Mouse (Mus musculus) T-helper 17 cell (primary cell): ENCODE data around the gene Mnat1.
"Not testable (repeated sequence)": the region's sequence is repeated elsewhere in the genome, so short reads cannot be mapped to it uniquely, and the experiment has no call there.

Source experiments
- in situ Hi-C, 2 experiments: fragments of 300-600 bp; cut with MboI, MseI; formaldehyde crosslinking; loops; 1 replicate in 1 of 2; 2 replicates in 1 of 2; pipeline ENCODE4 v1.15.1; 2025; ENCODE audit warnings: high pct_unique_total_duplicates in 2 of 2

Mnat1 gene

GRCm38 (mm10) chr12:73125250-73125649 is 1.7 kb downstream of the Mnat1 start:
- in situ Hi-C loops, result loop anchor here in 1 of 2 experiments (5.0 kb wide), 1 partner anchor 52 kb away; no protein-coding TSS in a partner anchor

DNA sequence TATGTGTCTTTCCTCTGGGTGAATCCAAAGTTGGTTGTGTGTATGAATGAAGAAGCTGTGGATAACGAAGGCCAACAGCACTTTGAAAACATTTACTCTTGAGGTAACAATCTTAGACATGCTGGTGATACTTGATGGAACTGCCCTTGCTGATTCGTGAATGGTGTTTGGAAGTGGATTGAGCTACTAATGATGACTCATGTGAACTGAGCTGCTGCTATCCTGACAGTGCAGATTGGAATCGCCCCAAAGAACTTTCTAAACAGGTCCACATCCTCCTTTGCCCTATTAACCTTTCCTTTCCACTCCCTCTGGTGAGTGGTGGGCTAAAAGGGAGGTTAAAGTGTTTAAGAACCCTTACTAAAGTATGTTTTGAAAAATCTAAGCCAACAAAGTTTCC is 17.2 kb downstream of the Mnat1 start:
- in situ Hi-C loops, result no loop called here

DNA sequence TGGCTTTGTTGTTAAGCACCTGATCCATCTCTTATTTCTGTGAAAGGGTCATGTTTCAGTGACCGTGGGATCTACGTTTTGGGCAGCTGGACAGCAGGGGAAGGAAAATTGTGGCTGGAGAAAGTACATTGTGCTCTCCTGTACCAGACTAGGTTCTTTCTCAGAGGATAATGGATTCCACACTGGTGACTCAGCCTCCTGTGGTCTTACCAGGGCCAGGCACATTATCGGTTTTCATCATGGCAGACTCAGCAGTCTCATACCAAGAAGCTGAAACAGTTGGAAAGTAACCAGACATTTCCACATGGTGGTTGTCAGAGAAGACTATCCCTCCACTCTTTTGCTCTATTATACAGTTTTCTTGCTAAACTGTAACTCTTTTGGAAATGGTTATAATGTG is 23.7 kb downstream of the Mnat1 start:
- in situ Hi-C loops, result no loop called here

DNA sequence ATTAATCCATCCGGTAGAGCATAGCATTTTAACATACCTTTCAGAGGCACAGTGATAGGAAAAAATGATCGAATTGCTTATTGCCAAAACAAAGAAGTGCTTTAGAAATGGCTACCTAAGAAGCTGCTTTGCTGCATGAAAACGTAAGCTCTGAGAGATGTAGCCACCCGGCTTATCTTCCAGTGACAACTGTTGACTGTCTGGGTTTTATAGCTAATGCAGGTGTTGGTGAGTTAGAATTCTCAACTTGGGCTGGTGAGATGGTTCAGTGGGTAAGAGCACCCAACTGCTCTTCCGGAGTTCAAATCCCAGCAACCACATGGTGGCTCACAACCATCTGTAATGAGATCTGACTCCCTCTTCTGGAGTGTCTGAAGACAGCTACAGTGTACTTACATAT is 27.5 kb downstream of the Mnat1 start:
- in situ Hi-C loops, result not testable (repeated sequence)

GRCm38 (mm10) chr12:73154150-73154549 is 30.6 kb downstream of the Mnat1 start:
- in situ Hi-C loops, result no loop called here

- in situ Hi-C loops, result no loop called here
Observed at GRCm38 (mm10) chr12:73160341-73160740, 36.8 kb downstream of the Mnat1 start.

DNA sequence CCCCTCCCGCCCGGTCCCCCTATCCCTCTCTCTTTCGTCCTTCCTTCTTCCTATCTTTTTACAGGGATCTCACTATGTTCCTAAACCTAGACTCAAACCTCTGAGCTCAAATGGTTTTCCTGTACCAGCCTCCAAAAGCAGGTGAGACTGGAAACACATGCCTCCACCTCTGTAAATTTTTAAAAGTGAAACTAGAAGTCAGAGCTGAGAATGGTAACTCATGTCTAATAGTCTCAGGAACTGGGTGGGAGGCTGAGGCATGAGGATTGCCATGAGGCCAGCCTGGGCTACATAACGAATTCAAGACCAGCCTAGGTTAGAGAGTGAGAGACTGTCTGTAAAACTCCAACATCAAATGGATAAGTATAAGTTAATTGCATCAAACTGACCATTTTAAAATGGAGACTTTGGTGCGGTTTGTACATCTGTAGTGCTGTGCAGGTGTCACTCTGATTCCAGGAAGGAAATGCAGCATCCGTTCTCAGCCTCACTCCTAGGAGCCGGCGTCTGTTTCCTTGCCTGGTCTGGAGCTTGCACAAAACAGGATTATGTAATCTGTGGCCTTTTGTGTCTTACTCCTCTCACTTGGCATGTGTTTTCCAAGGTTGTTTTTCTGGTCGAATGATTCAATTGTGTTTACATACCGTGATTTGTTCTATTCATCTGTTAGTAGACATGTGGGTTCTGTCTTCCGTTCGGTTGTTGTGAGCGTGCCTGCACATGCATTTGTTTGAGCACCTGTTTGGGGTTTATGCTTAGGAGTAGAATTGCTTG is 39.1 kb downstream of the Mnat1 start:
- in situ Hi-C loops, result no loop called here

- in situ Hi-C loops, result no loop called here
Observed at GRCm38 (mm10) chr12:73170794-73171193, 47.3 kb downstream of the Mnat1 start.

- in situ Hi-C loops, result no loop called here
Observed at GRCm38 (mm10) chr12:73183896-73184295, 60.4 kb downstream of the Mnat1 start.

DNA sequence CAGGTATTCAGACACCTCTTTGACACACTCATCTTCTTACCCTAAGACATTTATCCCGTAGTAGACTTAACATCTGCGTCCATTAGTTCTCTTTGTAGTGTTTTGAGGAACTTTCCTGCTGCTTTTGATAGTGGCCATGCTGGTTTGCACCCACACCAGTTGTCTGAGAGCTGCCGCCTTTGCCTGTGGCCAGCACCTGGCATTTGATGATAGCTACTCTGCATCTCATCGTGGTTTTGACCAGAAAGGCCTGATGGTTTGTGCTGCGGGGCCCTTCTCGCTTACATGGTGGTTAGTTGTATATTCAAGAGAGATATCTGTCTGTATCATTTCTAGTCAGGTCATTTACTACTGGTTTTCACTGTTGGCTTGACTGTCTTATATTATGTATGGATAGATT is 73.8 kb downstream of the Mnat1 start:
- in situ Hi-C loops, result no loop called here

GRCm38 (mm10) chr12:73198451-73198850 is 74.9 kb downstream of the Mnat1 start:
- in situ Hi-C loops, result no loop called here

- in situ Hi-C loops, result no loop called here
Observed at GRCm38 (mm10) chr12:73199375-73199774, 75.9 kb downstream of the Mnat1 start.

- in situ Hi-C loops, result loop anchor here in 1 of 2 experiments (25.0 kb wide), 1 partner anchor 786 kb away; the partner anchor contains the start of gene Syt16
Observed at GRCm38 (mm10) chr12:73201587-73201986, 78.1 kb downstream of the Mnat1 start.

DNA sequence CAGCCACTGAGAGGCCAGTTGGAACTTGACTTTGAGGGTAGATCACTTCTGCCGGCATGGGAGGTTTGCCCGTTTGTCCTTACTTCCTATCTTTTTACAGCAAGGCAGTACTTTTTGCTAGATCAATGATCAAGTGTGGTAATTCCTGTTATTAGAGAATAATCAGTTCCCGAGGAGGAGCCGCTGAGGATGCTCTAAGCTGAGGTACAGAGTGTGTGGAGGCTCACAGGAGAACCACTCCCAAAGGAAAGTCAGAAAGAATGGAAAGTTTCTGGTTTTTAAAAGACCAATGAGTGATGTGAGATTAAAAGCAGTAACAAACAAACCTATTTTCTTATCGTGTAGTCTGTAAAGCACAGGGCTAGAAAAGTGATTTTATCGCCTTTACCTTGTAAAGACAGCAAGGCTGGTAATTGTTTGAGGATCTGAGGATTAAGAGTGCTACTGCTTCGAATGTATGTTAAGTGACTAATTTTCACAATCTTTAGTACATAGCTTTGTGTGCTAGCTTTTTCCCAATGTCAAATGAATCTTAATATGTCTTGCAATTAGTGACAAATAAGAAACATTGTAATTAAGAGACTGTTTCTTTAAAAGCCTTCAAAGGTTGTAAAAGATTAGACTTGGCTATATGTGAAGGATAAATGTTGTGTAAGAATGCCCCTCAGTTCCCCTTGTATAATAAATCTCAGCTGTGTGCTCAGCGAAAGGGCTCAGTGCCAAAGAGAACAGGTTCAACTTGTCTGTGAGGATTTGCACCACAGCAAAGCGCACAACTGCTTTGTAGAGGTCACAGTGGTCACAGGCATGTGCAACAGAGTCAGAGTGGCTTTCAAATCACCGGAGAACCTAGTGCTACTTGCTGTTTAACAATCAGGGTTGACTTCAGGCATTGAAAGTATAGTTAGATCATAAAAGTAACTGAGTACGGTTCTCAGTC is 82.5 kb downstream of the Mnat1 start:
- in situ Hi-C loops, result loop anchor here in 1 of 2 experiments (25.0 kb wide), 1 partner anchor 781 kb away; the partner anchor contains the start of gene Syt16

DNA sequence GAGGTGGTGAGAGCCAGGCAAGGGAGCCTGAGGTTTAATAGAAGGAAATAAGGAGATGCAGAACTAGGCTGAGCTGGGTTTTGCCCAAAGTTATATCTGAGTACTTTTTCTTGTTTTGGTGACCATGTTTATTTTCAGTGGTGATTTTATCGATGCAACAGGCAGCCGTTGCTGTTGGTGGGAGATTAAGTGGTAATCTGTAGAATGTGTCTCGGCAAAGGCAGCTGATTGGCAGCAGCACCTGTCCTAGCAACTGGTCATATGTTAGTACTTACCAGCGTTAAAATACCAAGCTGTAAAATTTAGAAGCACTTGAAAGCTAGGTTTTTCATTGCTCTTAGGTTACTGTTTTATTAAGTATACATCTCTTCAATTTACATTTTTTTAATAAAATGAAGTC is 83.5 kb downstream of the Mnat1 start:
- in situ Hi-C loops, result loop anchor here in 1 of 2 experiments (25.0 kb wide), 1 partner anchor 780 kb away; the partner anchor contains the start of gene Syt16

DNA sequence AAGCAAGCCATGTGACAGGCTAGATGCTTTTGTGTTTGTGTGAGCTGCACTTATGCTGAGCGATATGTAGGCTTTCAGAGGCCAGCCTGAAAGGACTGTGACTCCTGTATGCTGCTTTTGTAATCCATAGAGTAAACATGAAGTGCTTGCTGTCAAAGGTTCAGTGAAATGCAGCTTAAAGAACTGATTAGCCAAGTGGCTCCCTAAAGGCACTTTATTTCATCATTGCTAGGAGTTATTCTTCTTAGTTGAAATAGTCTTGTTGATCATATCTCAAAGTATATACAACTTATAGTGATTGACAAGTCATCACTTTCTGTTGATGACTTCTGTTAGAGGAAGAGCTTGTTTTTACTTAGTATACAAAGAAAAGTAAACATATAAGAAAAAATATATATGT is 83.9 kb downstream of the Mnat1 start:
- in situ Hi-C loops, result loop anchor here in 1 of 2 experiments (25.0 kb wide), 1 partner anchor 780 kb away; the partner anchor contains the start of gene Syt16

GRCm38 (mm10) chr12:73208518-73208917 is 85.0 kb downstream of the Mnat1 start:
- in situ Hi-C loops, result loop anchor here in 1 of 2 experiments (25.0 kb wide), 1 partner anchor 779 kb away; the partner anchor contains the start of gene Syt16

GRCm38 (mm10) chr12:73209117-73209516 is 85.6 kb downstream of the Mnat1 start:
- in situ Hi-C loops, result loop anchor here in 1 of 2 experiments (25.0 kb wide), 1 partner anchor 778 kb away; the partner anchor contains the start of gene Syt16

DNA sequence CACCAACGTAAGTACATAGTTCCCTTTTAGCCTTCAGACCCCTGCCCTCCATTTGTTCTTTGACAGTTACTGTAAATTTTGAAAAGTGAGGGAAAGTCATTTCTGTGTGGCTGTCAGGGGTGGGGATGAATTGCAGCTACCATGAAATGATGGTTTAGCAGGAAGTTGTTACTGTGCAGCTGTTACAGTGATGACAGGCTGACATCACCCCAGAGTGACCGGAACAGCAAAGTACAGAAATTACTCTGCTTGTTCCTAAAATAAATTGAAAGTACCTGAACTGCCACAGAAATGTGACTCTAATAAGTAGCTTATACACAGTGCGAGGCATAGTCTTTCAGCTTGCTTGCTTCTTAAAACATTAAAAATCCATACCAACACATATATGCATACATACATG is 86.9 kb downstream of the Mnat1 start:
- in situ Hi-C loops, result loop anchor here in 1 of 2 experiments (25.0 kb wide), 1 partner anchor 777 kb away; the partner anchor contains the start of gene Syt16

GRCm38 (mm10) chr12:73215773-73216172 is 92.3 kb downstream of the Mnat1 start:
- in situ Hi-C loops, result loop anchor here in 1 of 2 experiments (25.0 kb wide), 1 partner anchor 772 kb away; the partner anchor contains the start of gene Syt16

GRCm38 (mm10) chr12:73218632-73219031 is 95.1 kb downstream of the Mnat1 start:
- in situ Hi-C loops, result loop anchor here in 1 of 2 experiments (25.0 kb wide), 1 partner anchor 769 kb away; the partner anchor contains the start of gene Syt16
